ENCODE assay signal across 17 mouse cellular contexts in the genomic region with DNA sequence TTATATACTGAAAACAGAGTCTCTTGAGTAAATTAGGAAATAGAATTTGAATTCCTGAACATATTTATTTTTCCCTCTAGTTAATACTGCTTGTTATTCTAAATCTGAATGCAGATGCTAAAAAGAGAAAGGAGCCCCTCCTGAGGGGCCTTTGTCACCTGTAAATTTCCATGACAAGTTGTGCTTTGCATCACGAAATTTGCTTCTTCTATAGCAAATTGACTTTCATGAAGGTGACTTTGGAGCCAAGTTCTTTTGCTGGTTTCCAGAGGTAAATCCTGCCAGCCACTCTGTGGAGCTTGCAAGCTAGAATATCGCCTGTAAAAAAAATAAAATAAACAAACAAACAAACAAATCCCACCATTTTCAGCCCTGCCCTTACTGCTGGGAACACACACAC.
"Had no signal": no experiment of that assay in that cellular context is flagged by ENCODE, and none has a peak within 500 bp of the region (broad histone marks: within the 10 kb centered on the region; RNA-seq: fewer than 3 reads in every experiment).

No protein-coding gene starts in this region.

- H3K9ac ChIP-seq: liver, postnatal 0 days; lung, embryonic 15.5 days; midbrain, embryonic 12.5 days; midbrain, embryonic 15.5 days; neural tube, embryonic 12.5 days; stomach, embryonic 15.5 days had no signal

- H3K4me3 ChIP-seq: lung, embryonic 15.5 days; megakaryocyte, embryonic 14.5 days; midbrain, embryonic 12.5 days; midbrain, embryonic 15.5 days; neural tube, embryonic 12.5 days; stomach, embryonic 15.5 days had no signal

- H3K4me1 ChIP-seq: lung, embryonic 15.5 days; megakaryocyte, embryonic 14.5 days; midbrain, embryonic 12.5 days; midbrain, embryonic 15.5 days; neural tube, embryonic 12.5 days; stomach, embryonic 15.5 days had no signal

- H3K9me3 ChIP-seq: lung, embryonic 15.5 days; megakaryocyte, embryonic 14.5 days; midbrain, embryonic 12.5 days; midbrain, embryonic 15.5 days; neural tube, embryonic 12.5 days; stomach, embryonic 15.5 days had no signal

- ATAC-seq: liver, postnatal 0 days; lung, postnatal 0 days; midbrain, embryonic 15.5 days had no signal

- H3K27me3 ChIP-seq: lung, embryonic 15.5 days; megakaryocyte, embryonic 14.5 days; midbrain, embryonic 12.5 days; midbrain, embryonic 15.5 days; neural tube, embryonic 12.5 days; stomach, embryonic 15.5 days had no signal

- H3K27ac ChIP-seq: lung, embryonic 15.5 days; macrophage; midbrain, embryonic 12.5 days; midbrain, embryonic 15.5 days; neural tube, embryonic 12.5 days; stomach, embryonic 15.5 days; stomach, postnatal 0 days had no signal

- H3K36me3 ChIP-seq: lung, embryonic 15.5 days; midbrain, embryonic 12.5 days; midbrain, embryonic 15.5 days; neural tube, embryonic 12.5 days; stomach, embryonic 15.5 days had no signal

- DNase-seq: liver, postnatal 0 days; lung, adult 2 months; lung, postnatal 14 days; lung, postnatal 36 days; right cerebral cortex, postnatal 14 days; thymus, adult 2 months; thymus, postnatal 25 days; thymus, postnatal 4 days had no signal

- H3K4me2 ChIP-seq: lung, embryonic 15.5 days; midbrain, embryonic 12.5 days; midbrain, embryonic 15.5 days; neural tube, embryonic 12.5 days; stomach, embryonic 15.5 days had no signal
